Mouse (Mus musculus): ENCODE results near the gene Gm13128. TPM values are rescaled to one million over a fixed set of nuclear protein-coding genes. Genes with fewer than 3 reads are reported as not detected.

Gene Gm13128
- not detected in 2 replicates for polyA plus RNA-seq (2012; rRNA removed)

GRCm38 (mm10) chr4:144329949-144330348 is at the start of gene Gm13128:
Gene Gm13128, plus strand, starts transcription at chr4:144330249.

GRCm38 (mm10) chr4:144280388-144280787 is 49.7 kb upstream of the Gm13128 start, which contains the start of gene Pramel5:
Gene Pramel5, minus strand, starts transcription at chr4:144280488.

DNA sequence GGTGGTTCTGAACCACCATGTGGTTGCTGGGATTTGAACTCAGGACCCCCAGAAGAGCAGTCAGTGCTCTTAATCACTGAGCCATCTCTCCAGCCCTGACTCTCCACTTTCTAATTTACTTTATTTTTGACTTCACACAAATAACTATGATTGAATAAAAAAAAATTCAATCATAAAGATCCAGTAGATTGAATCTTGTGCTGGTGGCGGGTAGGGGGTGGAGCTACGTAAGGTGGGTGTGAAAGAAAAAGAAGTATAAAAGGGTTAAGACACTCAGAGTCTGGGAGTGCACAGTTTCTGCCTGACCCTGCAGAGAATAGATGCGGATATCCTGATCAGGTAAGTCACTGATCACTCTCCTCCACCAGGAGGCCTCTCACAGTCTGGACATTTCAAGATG is 27.6 kb downstream of the Gm13128 start, which contains the start of gene Gm13119:
Gene Gm13119, plus strand, starts transcription at position 301 of the 400 bp plus-strand sequence.

DNA sequence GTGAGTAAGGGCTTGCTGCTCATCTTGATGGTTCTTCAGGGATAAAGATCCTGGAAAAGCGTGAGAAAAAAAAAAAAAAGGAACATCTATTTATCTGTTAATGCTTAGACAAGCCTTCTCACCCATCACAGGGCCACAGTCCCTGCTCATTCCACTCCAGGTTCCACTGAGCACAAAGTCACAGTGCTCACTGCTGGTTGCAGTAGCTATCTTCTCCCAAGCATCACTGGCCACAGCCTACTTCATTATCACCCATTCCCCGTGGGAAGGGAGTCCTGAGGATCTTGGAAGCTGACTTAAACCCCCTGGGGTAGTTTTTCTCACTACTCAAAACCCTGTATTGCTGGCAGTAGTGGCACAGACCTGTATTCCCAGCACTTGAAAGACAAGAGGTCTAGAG is 47.9 kb downstream of the Gm13128 start, which contains the start of gene Pramef20:
Gene Pramef20, minus strand, starts transcription at position 23 of the 400 bp plus-strand sequence.

Other genes starting within 250 kb of the Gm13128 start
- gene Gm13102, start 223.8 kb upstream of the Gm13128 start, polyA plus RNA-seq (2012; rRNA removed): not detected in 2 replicates
- not detected in 2 replicates for gene Oog3, start 167.6 kb upstream of the Gm13128 start, polyA plus RNA-seq (2012; rRNA removed)
- not detected in 2 replicates for gene Oog2, start 139.5 kb upstream of the Gm13128 start, polyA plus RNA-seq (2012; rRNA removed)
- not detected in 2 replicates for gene C87977, start 116.9 kb upstream of the Gm13128 start, polyA plus RNA-seq (2012; rRNA removed)
- not detected in 2 replicates for gene Pramel5, start 49.8 kb upstream of the Gm13128 start, polyA plus RNA-seq (2012; rRNA removed)
- not detected in 2 replicates for gene Gm13119, start 27.7 kb downstream of the Gm13128 start, polyA plus RNA-seq (2012; rRNA removed)
- gene Pramef20, start 47.7 kb downstream of the Gm13128 start, polyA plus RNA-seq (2012; rRNA removed): not detected in 2 replicates
- 0.01 and 0.08 TPM in 2 replicates for gene Pramef12, start 78.2 kb downstream of the Gm13128 start, polyA plus RNA-seq (2012; rRNA removed)
- not detected in 2 replicates for gene 1700012P22Rik, start 108.5 kb downstream of the Gm13128 start, polyA plus RNA-seq (2012; rRNA removed)
- not detected in 2 replicates for gene Gm9944, start 123.1 kb downstream of the Gm13128 start, polyA plus RNA-seq (2012; rRNA removed)
- gene Aadacl3, start 133.5 kb downstream of the Gm13128 start, polyA plus RNA-seq (2012; rRNA removed): not detected in 2 replicates
- gene 9430007A20Rik, start 189.6 kb downstream of the Gm13128 start, polyA plus RNA-seq (2012; rRNA removed): not detected in 2 replicates
- not detected in 2 replicates for gene Gm13124, start 234.9 kb downstream of the Gm13128 start, polyA plus RNA-seq (2012; rRNA removed)